Comparison of ENCODE assay signal across 24 mouse cellular contexts in genomic region chr19:55341377-55341776, GRCm38 (mm10). TPM values are rescaled to one million over a fixed set of nuclear protein-coding genes. Genes with fewer than 3 reads are reported as not detected.
DNase-seq lines count a peak whose midpoint lies in the region; ATAC-seq and TF ChIP-seq lines count a peak whose summit lies in the region.
"Had no signal": no experiment of that assay in that cellular context is flagged by ENCODE, and none has a peak within 500 bp of the region (broad histone marks: within the 10 kb centered on the region; RNA-seq: fewer than 3 reads in every experiment).

No protein-coding gene starts in this region.

- 67% methylated on average over 3 of the region's 3 CpGs for WGBS in hindbrain, postnatal 0 days
- WGBS in hindbrain, embryonic 14.5 days = 79% methylated on average over 3 of the region's 3 CpGs
- 60% methylated on average over 3 of the region's 3 CpGs for WGBS in lung, postnatal 0 days

- H3K9me3 ChIP-seq in hindbrain, postnatal 0 days (ENCODE audit: low read length) = no peaks in the 10 kb centered on the region
- no peaks in the 10 kb centered on the region for H3K9me3 ChIP-seq in hindbrain, embryonic 14.5 days (ENCODE audit: control insufficient read depth, low read length)
- no peaks in the 10 kb centered on the region for H3K9me3 ChIP-seq in lung, postnatal 0 days (ENCODE audit: low read length)
- H3K9me3 ChIP-seq: embryonic facial prominence, embryonic 12.5 days; heart, embryonic 13.5 days; hindbrain, embryonic 15.5 days; midbrain, embryonic 12.5 days; neural tube, embryonic 15.5 days had no signal

- H3K4me3 ChIP-seq in hindbrain, postnatal 0 days (ENCODE audit: low read length) = no peak overlapping the region
- H3K4me3 ChIP-seq in hindbrain, embryonic 14.5 days (replicated peaks; ENCODE audit: low read length) = no peak overlapping the region
- H3K4me3 ChIP-seq in lung, postnatal 0 days (ENCODE audit: low read depth, low read length) = no peak overlapping the region
- H3K4me3 ChIP-seq in cortical plate, adult 2 months (ENCODE audit: insufficient read depth, low read length) = no peak overlapping the region
- H3K4me3 ChIP-seq: embryonic facial prominence, embryonic 12.5 days; erythroblast, embryonic 14.5 days; heart, embryonic 13.5 days; hindbrain, embryonic 15.5 days; midbrain, embryonic 12.5 days; neural tube, embryonic 15.5 days had no signal

- no peak overlapping the region for H3K9ac ChIP-seq in hindbrain, postnatal 0 days (replicated peaks; ENCODE audit: low read length)
- H3K9ac ChIP-seq in hindbrain, embryonic 14.5 days = no peak overlapping the region
- no peak overlapping the region for H3K9ac ChIP-seq in lung, postnatal 0 days (replicated peaks; ENCODE audit: low read depth)
- H3K9ac ChIP-seq: embryonic facial prominence, embryonic 12.5 days; heart, embryonic 13.5 days; hindbrain, embryonic 15.5 days; lung, embryonic 14.5 days; midbrain, embryonic 12.5 days; neural tube, embryonic 15.5 days had no signal

- POLR2A ChIA-PET in Patski (lab: Charles Lee) = interaction anchor here (0.7 kb wide), 1 partner anchor 411 kb away, joined by 4 read pairs; no protein-coding TSS in a partner anchor

- no peaks in the 10 kb centered on the region for H3K4me1 ChIP-seq in hindbrain, postnatal 0 days (ENCODE audit: insufficient read depth, low read length)
- no peaks in the 10 kb centered on the region for H3K4me1 ChIP-seq in hindbrain, embryonic 14.5 days (replicated peaks; ENCODE audit: control insufficient read depth, insufficient read depth, low read length)
- no peaks in the 10 kb centered on the region for H3K4me1 ChIP-seq in lung, postnatal 0 days (ENCODE audit: insufficient read depth, low read depth, low read length)
- H3K4me1 ChIP-seq in cortical plate, adult 2 months (ENCODE audit: control insufficient read depth, insufficient read depth, low read length) = no peaks in the 10 kb centered on the region; the same call in 1 of the 2 replicates
- H3K4me1 ChIP-seq: hindbrain, embryonic 15.5 days; midbrain, embryonic 12.5 days had no signal

- H3K27ac ChIP-seq in hindbrain, postnatal 0 days = no peak overlapping the region
- no peak overlapping the region for H3K27ac ChIP-seq in hindbrain, embryonic 14.5 days
- no peak overlapping the region for H3K27ac ChIP-seq in lung, postnatal 0 days (ENCODE audit: low read length)
- H3K27ac ChIP-seq in cortical plate, adult 2 months (ENCODE audit: insufficient read depth, low read length) = no peak overlapping the region
- H3K27ac ChIP-seq: embryonic facial prominence, embryonic 12.5 days; heart, embryonic 13.5 days; hindbrain, embryonic 15.5 days; macrophage; midbrain, embryonic 12.5 days; neural tube, embryonic 15.5 days had no signal

- no peaks in the 10 kb centered on the region for H3K27me3 ChIP-seq in hindbrain, postnatal 0 days (ENCODE audit: insufficient read depth, low read length)
- H3K27me3 ChIP-seq in hindbrain, embryonic 14.5 days (ENCODE audit: control insufficient read depth, insufficient read depth, low read length) = no peaks in the 10 kb centered on the region
- H3K27me3 ChIP-seq in lung, postnatal 0 days (replicated peaks; ENCODE audit: insufficient read depth, low read length) = no peaks in the 10 kb centered on the region
- no peaks in the 10 kb centered on the region for H3K27me3 ChIP-seq in Patski
- H3K27me3 ChIP-seq: embryonic facial prominence, embryonic 12.5 days; heart, embryonic 13.5 days; hindbrain, embryonic 15.5 days; midbrain, embryonic 12.5 days; neural tube, embryonic 15.5 days had no signal

- no peaks in the 10 kb centered on the region for H3K36me3 ChIP-seq in hindbrain, postnatal 0 days (ENCODE audit: insufficient read depth, low read length)
- H3K36me3 ChIP-seq in hindbrain, embryonic 14.5 days (replicated peaks; ENCODE audit: control insufficient read depth, insufficient read depth) = no peaks in the 10 kb centered on the region
- 0 out of 2 replicates have a peak, but pooled peaks cover 5% of the 10 kb centered on the region for H3K36me3 ChIP-seq in lung, postnatal 0 days (ENCODE audit: insufficient read depth, low read length)
- H3K36me3 ChIP-seq: embryonic facial prominence, embryonic 12.5 days; hindbrain, embryonic 15.5 days; midbrain, embryonic 12.5 days had no signal

- no peak for TF ChIP-seq POLR2A in cortical plate, adult 2 months (IDR thresholded peaks at IDR 0.05; ENCODE audit: extremely low read depth, insufficient read depth, low read length)

- no peak overlapping the region for H3K4me2 ChIP-seq in hindbrain, postnatal 0 days (ENCODE audit: low read depth, low read length)
- H3K4me2 ChIP-seq in hindbrain, embryonic 14.5 days (replicated peaks) = no peak overlapping the region
- H3K4me2 ChIP-seq in lung, postnatal 0 days (replicated peaks; ENCODE audit: low read depth, low read length) = no peak overlapping the region
- H3K4me2 ChIP-seq: embryonic facial prominence, embryonic 12.5 days; heart, embryonic 13.5 days; hindbrain, embryonic 15.5 days; liver, embryonic 11.5 days; lung, embryonic 14.5 days; midbrain, embryonic 12.5 days; neural tube, embryonic 15.5 days had no signal

- CTCF ChIA-PET in Patski (lab: Charles Lee) = interaction anchor here (1.2 kb wide), 2 partner anchors 9 to 11 kb away, joined by 5 to 7 read pairs; no protein-coding TSS in a partner anchor

- DNase-seq in hindbrain, postnatal 0 days (ENCODE audit: low spot score) = peak; percentile 57
- DNase-seq in hindbrain, embryonic 14.5 days (ENCODE audit: low spot score) = no peak
- no peak for DNase-seq in lung, postnatal 0 days (ENCODE audit: low spot score)
- DNase-seq in lung, postnatal 4 days = no peak
- DNase-seq in Patski (ENCODE audit: low read depth, low spot score) = no peak
- DNase-seq in urinary bladder, postnatal 14 days (ENCODE audit: low spot score) = no peak
- DNase-seq: adrenal gland, postnatal 14 days; cerebellum, adult 9-11 months; heart, adult 11 months; heart, postnatal 36 days; kidney, adult 11 months; left cerebral cortex, postnatal 4 days; lung, embryonic 14.5 days; right cerebral cortex, postnatal 25 days; thymus, adult 18-20 months had no signal

- TF ChIP-seq CTCF in hindbrain, postnatal 0 days (IDR thresholded peaks at IDR 0.05; ENCODE audit: low read depth) = peak; percentile 54
- peak; percentile 18; the same call in 1 of the 2 replicates for TF ChIP-seq CTCF in lung, postnatal 0 days (IDR thresholded peaks at IDR 0.05)
- peak; percentile 33 for TF ChIP-seq CTCF in Patski (IDR thresholded peaks at IDR 0.05)
- 0 out of 2 replicates have a peak, but pooled peaks have one; percentile 7 for TF ChIP-seq CTCF in cortical plate, adult 2 months (IDR thresholded peaks at IDR 0.05; ENCODE audit: extremely low read depth, insufficient read depth, low read length)

- no peak for ATAC-seq in hindbrain, postnatal 0 days
- ATAC-seq in hindbrain, embryonic 14.5 days (ENCODE audit: low FRiP score) = no peak
- no peak for ATAC-seq in lung, postnatal 0 days
- no peak for ATAC-seq in Patski

- in situ Hi-C loops in Patski (cut with MboI; ENCODE audit: low pct_unique_long_range_greater_than_20kb) = no loop called here

- TF ChIP-seq EP300 in lung, postnatal 0 days (IDR thresholded peaks at IDR 0.05) = no peak

RNA-seq across cellular contexts. Expression of gene Vti1a, which starts 25.3 kb away (rescaled TPM):
- 37.6 and 43.1 TPM in 2 replicates for total RNA-seq in hindbrain, postnatal 0 days (2014; rRNA removed)
- 25.7 and 28.2 TPM in 2 replicates for polyA plus RNA-seq in hindbrain, postnatal 0 days (2015; fragmentation: Nextera tagmentation; extraction: Ambion mirVana)
- 32.1 and 35.4 TPM in 2 replicates for polyA plus RNA-seq in hindbrain, embryonic 14.5 days (2014; fragmentation: Nextera tagmentation; extraction: Ambion mirVana)
- polyA plus RNA-seq in lung, postnatal 0 days (2015; fragmentation: Nextera tagmentation; extraction: Ambion mirVana) = 17.9 and 19.2 TPM in 2 replicates
- polyA plus RNA-seq in Patski (2021) = 41.4 TPM
- polyA plus RNA-seq in cortical plate, adult 2 months (2012; rRNA removed) = 39.5 and 42.4 TPM in 2 replicates

RNA-seq across cellular contexts. Expression of gene Zdhhc6, which starts 25.5 kb away (rescaled TPM):
- total RNA-seq in hindbrain, postnatal 0 days (2014; rRNA removed) = 31.6 and 38.3 TPM in 2 replicates
- 56.8 and 58.5 TPM in 2 replicates for polyA plus RNA-seq in hindbrain, postnatal 0 days (2015; fragmentation: Nextera tagmentation; extraction: Ambion mirVana)
- polyA plus RNA-seq in hindbrain, embryonic 14.5 days (2014; fragmentation: Nextera tagmentation; extraction: Ambion mirVana) = 66.3 and 69.0 TPM in 2 replicates
- 69.3 and 73.2 TPM in 2 replicates for polyA plus RNA-seq in lung, postnatal 0 days (2015; fragmentation: Nextera tagmentation; extraction: Ambion mirVana)
- 85.5 TPM for polyA plus RNA-seq in Patski (2021)
- polyA plus RNA-seq in cortical plate, adult 2 months (2012; rRNA removed) = 24.6 and 27.2 TPM in 2 replicates
